ENCODE assay signal across 9 mouse cellular contexts in genomic region chr9:110623416-110624195, GRCm38 (mm10). TPM values are rescaled to one million over a fixed set of nuclear protein-coding genes. Genes with fewer than 3 reads are reported as not detected.
A peak's percentile ranks its signal among the peaks of the same experiment; 100 is the strongest.
DNase-seq lines count a peak whose midpoint lies in the region; ATAC-seq and TF ChIP-seq lines count a peak whose summit lies in the region.
"Had no signal": no experiment of that assay in that cellular context is flagged by ENCODE, and none has a peak within 500 bp of the region (broad histone marks: within the 10 kb centered on the region; RNA-seq: fewer than 3 reads in every experiment).

No protein-coding gene starts in this region.

- no peak for TF ChIP-seq CTCF in hindbrain, postnatal 0 days (IDR thresholded peaks at IDR 0.05; ENCODE audit: low read depth)

- H3K4me2 ChIP-seq in heart, embryonic 13.5 days, result peak overlapping the region; percentile 99
- H3K4me2 ChIP-seq in hindbrain, postnatal 0 days (ENCODE audit: low read depth, low read length), result peak overlapping the region; percentile 77

- no peaks in the 10 kb centered on the region for H3K9me3 ChIP-seq in heart, embryonic 13.5 days
- no peaks in the 10 kb centered on the region for H3K9me3 ChIP-seq in hindbrain, postnatal 0 days (ENCODE audit: low read length)

- intact Hi-C loops in left cerebral cortex, postnatal 4 days (cut with DNase I), result no loop called here

- ATAC-seq in heart, embryonic 13.5 days (ENCODE audit: extremely low read depth, insufficient number of reproducible peaks, low FRiP score, low TSS enrichment), result no peak
- no peak for ATAC-seq in hindbrain, postnatal 0 days
- ATAC-seq in inflammation-experienced regulatory T-cells, adult 6 months, result no peak

- peak overlapping the region; percentile 87 for H3K9ac ChIP-seq in heart, embryonic 13.5 days
- peak overlapping the region; percentile 59; the same call in 1 of the 2 replicates for H3K9ac ChIP-seq in hindbrain, postnatal 0 days (replicated peaks; ENCODE audit: low read length)

- H3K27me3 ChIP-seq in heart, embryonic 13.5 days (replicated peaks), result no peaks in the 10 kb centered on the region
- no peaks in the 10 kb centered on the region for H3K27me3 ChIP-seq in hindbrain, postnatal 0 days (ENCODE audit: insufficient read depth, low read length)
- H3K27me3 ChIP-seq: Patski had no signal

- peak overlapping the region; percentile 70 for H3K4me3 ChIP-seq in heart, embryonic 13.5 days
- peak overlapping the region; percentile 66 for H3K4me3 ChIP-seq in brown adipose tissue, adult 24 weeks (ENCODE audit: insufficient read depth, low read depth, low read length)
- peak overlapping the region; percentile 35 for H3K4me3 ChIP-seq in hindbrain, postnatal 0 days (ENCODE audit: low read length)

- no peak for DNase-seq in heart, adult 18-20 months
- DNase-seq in hindbrain, postnatal 0 days (ENCODE audit: low spot score), result no peak
- DNase-seq in neural tube, embryonic 10.5 days (ENCODE audit: extremely low spot score, low spot score), result peak; percentile 24
- DNase-seq in adrenal gland, postnatal 4 days (ENCODE audit: low spot score in 2 of 2), result no peak
- DNase-seq in left cerebral cortex, postnatal 4 days, result no peak

- peak overlapping the region; percentile 91 for H3K27ac ChIP-seq in heart, embryonic 13.5 days (replicated peaks)
- no peak overlapping the region for H3K27ac ChIP-seq in brown adipose tissue, adult 24 weeks (replicated peaks; ENCODE audit: low read depth, low read length)
- peak overlapping the region; percentile 75; the same call in 1 of the 2 replicates for H3K27ac ChIP-seq in hindbrain, postnatal 0 days

- H3K4me1 ChIP-seq in heart, embryonic 13.5 days, result peaks cover 17% of the 10 kb centered on the region
- peaks cover 4% of the 10 kb centered on the region; the same call in 1 of the 2 replicates for H3K4me1 ChIP-seq in brown adipose tissue, adult 24 weeks (ENCODE audit: control insufficient read depth, insufficient read depth, insufficient read length, low read length)
- 0 out of 2 replicates have a peak, but pooled peaks cover 5% of the 10 kb centered on the region for H3K4me1 ChIP-seq in hindbrain, postnatal 0 days (ENCODE audit: insufficient read depth, low read length)

- 40% methylated on average over 8 of the region's 8 CpGs for WGBS in heart, embryonic 13.5 days
- 50% methylated on average over 8 of the region's 8 CpGs for WGBS in hindbrain, postnatal 0 days

- peaks cover 51% of the 10 kb centered on the region for H3K36me3 ChIP-seq in heart, embryonic 13.5 days
- peaks cover 8% of the 10 kb centered on the region for H3K36me3 ChIP-seq in hindbrain, postnatal 0 days (ENCODE audit: insufficient read depth, low read length)

RNA-seq across cellular contexts. Expression of gene Nradd, which starts 0.6 kb away (rescaled TPM):
- 23.4 and 25.6 TPM in 2 replicates for polyA plus RNA-seq in heart, embryonic 13.5 days (2015; fragmentation: Nextera tagmentation; extraction: Ambion mirVana)
- total RNA-seq in heart, adult 18-20 months (2021), result 1 to 10 TPM; 1.4 to 2.0 TPM
- 1.7 and 3.0 TPM in 2 replicates for polyA plus RNA-seq in brown adipose tissue, adult 24 weeks (2012; ENCODE audit: insufficient read depth, insufficient read length, missing spikeins)
- 23.1 and 30.6 TPM in 2 replicates for total RNA-seq in hindbrain, postnatal 0 days (2014; rRNA removed)
- 18.7 and 19.3 TPM in 2 replicates for polyA plus RNA-seq in hindbrain, postnatal 0 days (2015; fragmentation: Nextera tagmentation; extraction: Ambion mirVana)
- 10 to 100 TPM; 16.0 to 17.9 TPM for total RNA-seq in adrenal gland, postnatal 4 days (2021)
- 1 to 10 TPM; 5.9 to 8.6 TPM for total RNA-seq in left cerebral cortex, postnatal 4 days (2021)
- polyA plus RNA-seq in inflammation-experienced regulatory T-cells, adult 6 months (2017; shearing (Covaris generic)), result 1 to 10 TPM; 2.4 to 6.2 (median 3.8) TPM

RNA-seq across cellular contexts. Expression of gene Nbeal2, which starts 30.4 kb away (rescaled TPM):
- polyA plus RNA-seq in heart, embryonic 13.5 days (2015; fragmentation: Nextera tagmentation; extraction: Ambion mirVana), result 1.3 and 1.8 TPM in 2 replicates
- total RNA-seq in heart, adult 18-20 months (2021), result 1 to 10 TPM; 6.8 to 7.6 TPM
- polyA plus RNA-seq in brown adipose tissue, adult 24 weeks (2012; ENCODE audit: insufficient read depth, insufficient read length, missing spikeins), result 2.2 and 4.8 TPM in 2 replicates
- 9.0 and 11.5 TPM in 2 replicates for total RNA-seq in hindbrain, postnatal 0 days (2014; rRNA removed)
- 1.8 and 1.9 TPM in 2 replicates for polyA plus RNA-seq in hindbrain, postnatal 0 days (2015; fragmentation: Nextera tagmentation; extraction: Ambion mirVana)
- 10 to 100 TPM in 1 of 2 experiments, 1 to 10 TPM in 1; 8.9 to 11.8 TPM for total RNA-seq in adrenal gland, postnatal 4 days (2021)
- 10 to 100 TPM; 13.0 to 14.6 TPM for total RNA-seq in left cerebral cortex, postnatal 4 days (2021)
- polyA plus RNA-seq in inflammation-experienced regulatory T-cells, adult 6 months (2017; shearing (Covaris generic)), result 10 to 100 TPM; 20.0 to 42.0 (median 21.1) TPM

RNA-seq across cellular contexts. Expression of gene Ccdc12, which starts 32.7 kb away (rescaled TPM):
- 119 and 136 TPM in 2 replicates for polyA plus RNA-seq in heart, embryonic 13.5 days (2015; fragmentation: Nextera tagmentation; extraction: Ambion mirVana)
- 10 to 100 TPM; 57.3 to 61.5 TPM for total RNA-seq in heart, adult 18-20 months (2021)
- 44.7 and 46.2 TPM in 2 replicates for polyA plus RNA-seq in brown adipose tissue, adult 24 weeks (2012; ENCODE audit: insufficient read depth, insufficient read length, missing spikeins)
- total RNA-seq in hindbrain, postnatal 0 days (2014; rRNA removed), result 15.0 and 17.0 TPM in 2 replicates
- polyA plus RNA-seq in hindbrain, postnatal 0 days (2015; fragmentation: Nextera tagmentation; extraction: Ambion mirVana), result 108 and 113 TPM in 2 replicates
- 10 to 100 TPM; 65.9 to 74.9 TPM for total RNA-seq in adrenal gland, postnatal 4 days (2021)
- 10 to 100 TPM; 43.1 to 46.6 TPM for total RNA-seq in left cerebral cortex, postnatal 4 days (2021)
- 100 to 1,000 TPM; 222 to 259 (median 234) TPM for polyA plus RNA-seq in inflammation-experienced regulatory T-cells, adult 6 months (2017; shearing (Covaris generic))
